Mouse (Mus musculus) lung, embryonic 15.5 days (tissue): Measurements from ENCODE around the gene Timp1. TPM values are rescaled to one million over a fixed set of nuclear protein-coding genes. Genes with fewer than 3 reads are reported as not detected.

Source experiments
- microRNA-seq: library from miRNA; unstranded; fragments of <30 nt; microRNA quantifications from one replicate; pipeline ENCODE4, GENCODE M21; 2016
- polyA plus RNA-seq: library from polyadenylated mRNA; unstranded; fragments of >200 nt; fragmentation: Nextera tagmentation; extraction: Ambion mirVana; gene quantifications from 2 replicates; pipeline ENCODE4 v1.2.1, GENCODE M21; 2015

Gene Timp1
- polyA plus RNA-seq, 1 experiment from 2014 or later: 27.0 TPM

Small RNA genes lying within 50 kb of the gene (microRNA-seq; reads per million reads assigned to microRNA genes)
- gene Gm24824 (not detected), gene Mir5617 (not detected)

Other genes with a start within 250 kb of the Timp1 start
- gene Uba1, start 211.8 kb upstream of the Timp1 start, polyA plus RNA-seq: 203 and 207 TPM in 2 replicates
- gene Cdk16, start 182.2 kb upstream of the Timp1 start, polyA plus RNA-seq: 109 and 113 TPM in 2 replicates
- 38.1 and 38.7 TPM in 2 replicates for gene Usp11, start 166.3 kb upstream of the Timp1 start, polyA plus RNA-seq
- 97.6 and 102 TPM in 2 replicates for gene Araf, start 72.4 kb upstream of the Timp1 start, polyA plus RNA-seq
- gene Syn1, start 50.8 kb downstream of the Timp1 start, polyA plus RNA-seq: 0.21 and 0.39 TPM in 2 replicates
- 7.0 and 7.4 TPM in 2 replicates for gene Cfp, start 61.4 kb downstream of the Timp1 start, polyA plus RNA-seq
- gene Elk1, start 80.4 kb downstream of the Timp1 start, polyA plus RNA-seq: 10.9 and 12.5 TPM in 2 replicates
- 49.7 and 49.9 TPM in 2 replicates for gene Uxt, start 91.9 kb downstream of the Timp1 start, polyA plus RNA-seq
- gene Zfp182, start 192.2 kb downstream of the Timp1 start, polyA plus RNA-seq: 5.4 and 5.6 TPM in 2 replicates
- not detected in 2 replicates for gene Spaca5, start 198.2 kb downstream of the Timp1 start, polyA plus RNA-seq
- gene Zfp300, start 219.4 kb downstream of the Timp1 start, polyA plus RNA-seq: 1.3 and 1.4 TPM in 2 replicates
- gene Ssxa1, start 245.7 kb downstream of the Timp1 start, polyA plus RNA-seq: not detected in 2 replicates